Mouse (Mus musculus) hematopoietic stem cell, adult 5-6 weeks (primary cell): Measurements from ENCODE around the gene Hnrnph1. TPM values are rescaled to one million over a fixed set of nuclear protein-coding genes. Genes with fewer than 3 reads are reported as not detected.

Source experiments
- ATAC-seq, 2 experiments: fragments of 125-278 bp in 1 of 2; replicated peaks in 1 of 2; 2 replicates each; pipeline ENCODE4 v1.8.0; 2016 to 2017; ENCODE audit warnings: inconsistent platforms in 2 of 2, mild to moderate bottlenecking in 2 of 2, moderate number of reproducible peaks in 2 of 2, low read depth in 1 of 2, moderate TSS enrichment in 1 of 2; ENCODE audit not compliant: low FRiP score in 2 of 2, poor library complexity in 2 of 2, severe bottlenecking in 2 of 2, insufficient read depth in 1 of 2, low TSS enrichment in 1 of 2
- total RNA-seq: library from RNA; stranded (forward); fragments of 172-1452, 232-1000 nt; gene quantifications from 2 replicates; pipeline ENCODE4 v1.2.3, GENCODE M21; 2017

Gene Hnrnph1
- total RNA-seq, 1 experiment from 2014 or later, result 1,107 TPM

GRCm38 (mm10) chr11:50431134-50432068, 54.6 kb downstream of the Hnrnph1 start:
- peak in 1 of 2 experiments; percentile 20; a peak in 2 of 4 replicates for ATAC-seq

DNA sequence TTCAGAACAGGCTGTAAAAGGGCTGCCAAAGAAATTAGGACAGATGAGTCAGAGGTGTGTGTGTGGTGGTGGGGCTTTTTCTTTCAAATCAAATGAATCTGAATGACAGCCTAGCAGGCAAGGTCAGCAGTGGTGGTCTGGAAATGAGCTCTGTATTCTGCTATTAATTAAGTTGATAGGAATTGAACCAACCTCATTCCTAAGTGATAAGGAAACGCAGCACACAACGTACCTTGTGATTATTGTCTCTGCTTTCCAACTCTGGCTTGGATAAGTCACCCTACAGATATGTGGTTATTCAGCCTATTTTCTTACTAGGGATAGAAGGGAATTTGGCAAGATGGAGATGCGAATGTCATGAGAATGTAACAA, 55.3 kb downstream of the Hnrnph1 start:
- ATAC-seq, result no peak

DNA sequence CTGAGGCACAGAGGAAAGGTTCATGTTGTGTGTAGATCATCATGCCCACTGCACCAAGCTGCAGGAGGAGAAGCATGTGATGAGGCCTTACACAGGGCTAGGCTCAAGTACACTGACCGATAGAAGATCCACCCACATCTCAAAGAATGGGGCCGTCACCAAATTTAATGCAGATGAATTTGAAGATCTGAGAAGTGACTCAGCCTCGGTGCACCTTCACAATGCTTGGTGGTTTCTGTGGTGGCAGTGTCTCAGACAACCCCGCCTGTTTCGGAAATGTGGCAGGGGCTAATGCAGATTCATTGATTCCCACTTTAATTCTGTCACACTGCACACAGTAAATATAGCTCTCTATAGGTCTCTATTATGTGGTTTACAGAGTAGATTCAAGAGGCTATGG, 56.1 kb downstream of the Hnrnph1 start:
- no peak for ATAC-seq

Other genes with a start within 250 kb of the Hnrnph1 start
- gene Tbc1d9b, start 245.6 kb upstream of the Hnrnph1 start, total RNA-seq, result 89.9 and 124 TPM in 2 replicates
- 5.4 and 10.9 TPM in 2 replicates for gene Mrnip, start 202.5 kb upstream of the Hnrnph1 start, total RNA-seq
- 371 and 449 TPM in 2 replicates for gene Sqstm1, start 166.2 kb upstream of the Hnrnph1 start, total RNA-seq
- 9.0 and 17.0 TPM in 2 replicates for gene Mgat4b, start 166.1 kb upstream of the Hnrnph1 start, total RNA-seq
- 4.3 and 12.0 TPM in 2 replicates for gene Ltc4s, start 138.4 kb upstream of the Hnrnph1 start, total RNA-seq
- gene Maml1, start 84.7 kb upstream of the Hnrnph1 start, total RNA-seq, result 4.5 and 7.1 TPM in 2 replicates
- 717 and 931 TPM in 2 replicates for gene Canx, start 51.3 kb upstream of the Hnrnph1 start, total RNA-seq
- not detected in 2 replicates for gene Cby3, start 22.5 kb upstream of the Hnrnph1 start, total RNA-seq
- gene Rufy1, start 54.1 kb downstream of the Hnrnph1 start, total RNA-seq, result 40.5 and 43.5 TPM in 2 replicates
- 0.20 TPM in 1 of 2 replicates, not detected in the other for gene Adamts2, start 225.1 kb downstream of the Hnrnph1 start, total RNA-seq